Mouse (Mus musculus) cerebellum, adult 18-20 months (tissue): ENCODE data around the gene Mapkap1.

Experiments
- DNase-seq, 2 experiments: peaks; one replicate each; pipeline ENCODE4 v3.0.0; 2021

Mapkap1 gene

GRCm38 (mm10) chr2:34532394-34532793 lies 125.8 kb downstream of the Mapkap1 start:
- no peak for DNase-seq

- no peak for DNase-seq
Measured at GRCm38 (mm10) chr2:34533281-34533680, 126.7 kb downstream of the Mapkap1 start.

GRCm38 (mm10) chr2:34534996-34535395 lies 128.4 kb downstream of the Mapkap1 start:
- DNase-seq: no peak

- no peak for DNase-seq
Measured at GRCm38 (mm10) chr2:34537356-34537755, 130.8 kb downstream of the Mapkap1 start.

GRCm38 (mm10) chr2:34543581-34543980 lies 137.0 kb downstream of the Mapkap1 start:
- DNase-seq: no peak

DNA sequence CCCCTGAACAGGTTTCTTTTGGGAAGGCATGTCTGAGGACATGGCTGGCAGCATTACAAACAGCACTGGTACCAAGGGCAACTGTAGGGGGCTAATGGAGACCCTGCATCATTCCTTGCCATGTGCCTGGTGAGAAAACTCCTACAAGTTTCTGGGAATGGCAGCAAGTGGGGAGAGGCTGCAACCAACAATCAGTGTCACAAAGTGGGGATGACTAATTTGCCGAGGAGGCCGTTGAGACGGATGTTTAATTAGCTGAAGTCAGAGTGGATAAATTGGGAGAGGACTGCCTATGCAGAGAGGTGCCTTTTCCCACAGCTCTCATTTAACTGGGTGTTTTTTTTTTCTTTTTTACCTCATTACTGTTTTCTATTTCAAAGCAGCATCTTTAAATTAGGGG lies 137.4 kb downstream of the Mapkap1 start:
- no peak for DNase-seq

- DNase-seq: no peak
Measured at GRCm38 (mm10) chr2:34544646-34545395, 138.2 kb downstream of the Mapkap1 start.

DNA sequence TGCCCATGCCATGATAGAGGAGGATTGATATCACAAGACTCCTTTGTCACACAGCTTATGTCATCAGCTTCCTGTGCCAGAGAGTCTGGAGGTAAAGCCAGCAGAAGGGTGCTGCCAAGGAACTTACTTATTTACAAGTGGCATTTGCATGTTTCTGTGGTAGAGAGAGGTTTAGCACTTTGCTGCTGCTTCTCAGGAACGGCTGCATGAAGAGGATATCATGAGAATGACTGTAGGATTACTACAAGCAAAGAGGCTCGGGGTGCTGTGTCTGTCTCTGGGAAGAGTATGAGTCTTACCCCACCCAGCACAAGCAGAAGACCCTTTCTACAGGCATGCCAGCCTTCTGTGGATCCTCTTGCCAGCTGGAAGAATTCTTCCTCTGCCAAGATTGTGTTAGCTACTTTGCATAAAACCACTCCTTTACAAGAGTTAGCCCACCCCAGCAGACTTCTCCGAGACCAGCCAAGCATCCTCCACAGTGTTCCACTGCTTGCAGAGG lies 139.7 kb downstream of the Mapkap1 start:
- no peak for DNase-seq

DNA sequence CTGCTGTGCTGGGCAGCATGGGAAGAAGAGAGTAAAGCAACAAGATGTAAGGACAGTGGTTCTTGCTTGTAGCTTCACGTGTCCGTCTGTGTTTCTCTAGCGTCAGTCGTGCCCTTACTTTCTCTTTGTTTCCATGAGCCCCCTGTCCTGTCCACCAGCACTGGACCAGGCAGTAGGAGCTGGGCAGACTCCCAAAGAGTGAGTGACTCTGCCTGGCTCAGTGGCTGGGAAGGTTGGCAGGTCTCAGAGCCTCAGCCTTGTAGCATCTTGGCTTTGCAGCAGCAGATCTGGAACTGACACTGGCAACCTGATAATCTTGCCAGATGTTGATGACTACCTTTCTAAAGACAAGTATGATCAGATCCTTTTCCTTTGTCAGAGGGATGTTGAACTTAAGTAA lies 140.9 kb downstream of the Mapkap1 start:
- no peak for DNase-seq

GRCm38 (mm10) chr2:34548961-34549360 lies 142.4 kb downstream of the Mapkap1 start:
- no peak for DNase-seq

- DNase-seq: no peak
Measured at GRCm38 (mm10) chr2:34549469-34549868, 142.9 kb downstream of the Mapkap1 start.

- no peak for DNase-seq
Measured at GRCm38 (mm10) chr2:34552772-34553171, 146.2 kb downstream of the Mapkap1 start.

DNA sequence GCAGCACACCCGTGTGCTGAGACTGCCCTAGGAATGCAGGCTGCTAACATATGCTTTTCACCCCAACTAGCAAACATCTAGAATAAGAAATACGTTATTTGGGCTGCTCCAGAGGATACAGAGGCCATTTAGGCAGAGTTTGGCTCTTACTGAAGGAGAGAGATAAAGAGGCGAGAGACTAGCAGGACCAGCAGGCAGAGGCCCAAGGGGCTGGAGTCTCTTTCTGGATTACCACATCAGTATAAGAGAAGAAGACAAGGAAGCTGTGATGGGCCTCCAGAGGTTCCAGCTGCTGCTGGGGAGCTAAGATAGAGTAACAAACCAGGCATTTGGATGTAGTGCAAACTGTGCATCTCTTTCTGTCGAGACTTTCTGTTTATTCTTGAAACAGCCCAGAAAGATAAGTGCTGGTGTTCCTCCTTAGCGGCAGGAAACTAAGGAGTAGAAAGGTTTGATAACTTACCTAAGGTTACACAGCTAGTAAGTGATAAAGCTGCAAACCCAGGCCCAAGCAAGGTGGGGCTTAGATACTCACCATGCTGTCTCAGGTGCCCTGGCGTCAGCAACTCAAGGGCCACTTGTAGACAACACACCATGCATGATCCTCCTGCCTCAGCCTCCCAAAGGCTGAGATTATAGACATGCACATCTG lies 147.1 kb downstream of the Mapkap1 start:
- no peak for DNase-seq

DNA sequence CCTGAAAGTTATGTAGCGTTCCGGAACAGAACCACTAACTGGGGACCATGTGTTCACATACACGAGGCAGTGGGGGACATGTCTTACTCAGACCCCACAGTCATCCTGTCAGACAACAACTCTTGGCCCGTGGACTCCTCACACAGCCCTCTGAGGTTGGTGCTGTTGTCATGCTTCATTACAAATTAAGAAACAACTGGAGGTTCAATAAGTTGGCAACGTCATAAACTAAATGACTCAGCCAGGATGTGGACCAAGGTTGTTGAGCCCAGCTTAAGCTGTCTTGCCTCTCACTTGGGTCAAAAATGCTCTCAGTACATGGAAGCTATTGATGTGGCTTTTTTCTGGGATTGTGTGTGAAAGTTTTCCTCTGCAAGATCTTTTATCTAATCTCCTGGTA lies 153.6 kb downstream of the Mapkap1 start:
- DNase-seq: no peak

DNA sequence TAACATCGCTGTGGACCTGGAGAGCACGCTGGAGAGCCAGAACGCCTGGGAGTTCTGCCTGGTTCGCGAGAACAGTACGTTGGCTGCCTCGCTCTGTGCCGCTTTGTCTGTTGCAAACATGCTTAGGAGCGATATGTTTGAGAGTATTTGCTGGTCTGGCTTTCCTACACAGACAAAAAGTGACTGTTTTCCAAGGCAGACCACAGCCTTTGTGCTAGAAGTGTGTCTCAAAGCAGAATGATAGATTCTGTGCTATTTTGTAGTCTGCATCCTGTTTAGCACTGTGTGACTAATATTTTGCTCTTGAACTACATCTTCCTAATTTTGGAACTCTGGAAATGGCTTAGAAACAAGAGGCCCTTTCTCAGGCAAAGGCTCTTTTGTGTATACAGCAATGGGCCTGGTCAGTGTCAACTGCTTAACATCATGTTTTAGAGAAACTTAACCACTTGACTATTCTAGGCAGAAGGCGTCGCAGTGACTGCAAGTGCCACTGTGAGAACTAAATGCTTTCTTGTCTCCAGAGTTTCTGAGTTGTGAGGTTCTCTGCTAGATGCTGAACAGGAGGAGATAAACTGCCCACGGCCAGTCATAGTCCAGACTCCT lies 156.6 kb downstream of the Mapkap1 start:
- DNase-seq: no peak

GRCm38 (mm10) chr2:34563865-34564264 lies 157.3 kb downstream of the Mapkap1 start:
- no peak for DNase-seq

DNA sequence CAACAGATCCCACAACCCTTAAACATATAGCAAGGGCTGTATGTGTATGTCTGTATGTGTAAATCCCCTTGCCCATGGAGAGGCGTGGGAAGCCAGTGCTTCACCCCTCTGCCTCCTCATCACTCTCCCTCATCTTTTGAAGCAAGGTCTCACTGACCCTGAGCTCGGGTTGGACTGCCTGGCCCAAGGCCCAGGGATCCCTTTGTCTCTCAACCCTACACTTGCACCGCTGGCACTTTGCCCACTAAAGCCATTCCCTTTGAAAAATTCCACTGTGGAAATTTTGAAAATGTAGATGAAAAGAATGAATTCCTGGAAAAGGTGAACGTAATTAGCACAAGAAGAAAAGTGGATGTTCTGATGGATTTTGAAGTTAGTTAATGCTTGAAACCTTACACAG lies 159.6 kb downstream of the Mapkap1 start:
- no peak for DNase-seq

GRCm38 (mm10) chr2:34566601-34567000 lies 160.0 kb downstream of the Mapkap1 start:
- DNase-seq: no peak

- peak in 1 of 2 experiments; percentile 19 for DNase-seq
Measured at GRCm38 (mm10) chr2:34569131-34569530, 162.6 kb downstream of the Mapkap1 start.

GRCm38 (mm10) chr2:34570378-34570777 lies 163.8 kb downstream of the Mapkap1 start:
- no peak for DNase-seq

- DNase-seq: no peak
Measured at GRCm38 (mm10) chr2:34571096-34571495, 164.5 kb downstream of the Mapkap1 start.

GRCm38 (mm10) chr2:34573073-34573472 lies 166.5 kb downstream of the Mapkap1 start:
- DNase-seq: no peak

DNA sequence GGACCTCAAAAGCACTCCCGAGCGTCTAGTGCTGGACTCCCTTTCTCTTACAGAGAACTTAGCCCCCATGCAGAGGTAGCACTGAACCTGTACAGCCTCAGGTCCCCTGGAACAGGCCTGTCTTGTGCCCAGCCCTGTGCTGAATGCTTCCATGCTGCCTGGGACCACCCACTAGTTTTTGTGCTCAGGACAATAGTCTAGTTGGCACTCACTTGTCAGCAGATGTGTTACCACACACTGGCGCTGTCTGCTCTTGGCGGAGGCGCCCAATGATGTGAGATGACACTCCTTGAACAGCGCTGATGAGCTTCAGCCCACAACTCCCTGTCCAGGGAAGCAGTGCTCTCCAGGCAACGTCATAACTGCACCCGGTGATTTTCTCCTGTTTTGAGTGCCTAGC lies 182.0 kb downstream of the Mapkap1 start:
- DNase-seq: no peak
